Mouse (Mus musculus) kidney, postnatal 0 days (tissue): ENCODE results near the gene Calml3. TPM values are rescaled to one million over a fixed set of nuclear protein-coding genes. Genes with fewer than 3 reads are reported as not detected.
A peak's percentile ranks its signal among the peaks of the same experiment; 100 is the strongest.

Experiments used
- ATAC-seq: fragments of 200-750 bp; cut with Nextera tagmentation; replicated peaks from 2 replicates; pipeline ENCODE4 v1.8.0; 2017; ENCODE audit warnings: low read depth, moderate number of reproducible peaks, moderate TSS enrichment, moderate library complexity; ENCODE audit not compliant: low FRiP score
- DNase-seq: peaks from one replicate; pipeline ENCODE4 v3.0.0-alpha.2; 2016; ENCODE audit warnings: low spot score
- H3K27ac ChIP-seq: fragments of 300-500 bp; sonication (generic); 2 replicates; pipeline ENCODE4 v1.5.1; 2014; ENCODE audit warnings: mild to moderate bottlenecking
- H3K27me3 ChIP-seq: fragments of 300-500 bp; sonication (generic); 2 replicates; pipeline ENCODE4 v1.6.1; 2014; ENCODE audit warnings: low read length, mixed read lengths; ENCODE audit not compliant: insufficient read depth
- H3K36me3 ChIP-seq: fragments of 300-500 bp; sonication (generic); 2 replicates; pipeline ENCODE4 v1.6.1; 2014; ENCODE audit warnings: low read length, mixed read lengths; ENCODE audit not compliant: insufficient read depth
- H3K4me1 ChIP-seq: fragments of 300-500 bp; sonication (generic); replicated peaks from 2 replicates; pipeline ENCODE4 v1.6.1; 2014; ENCODE audit warnings: antibody characterized with exemption, low read length, mixed read lengths; ENCODE audit not compliant: insufficient read depth
- H3K4me2 ChIP-seq: fragments of 300-500 bp; sonication (generic); 2 replicates; pipeline ENCODE4 v1.6.1; 2014; ENCODE audit warnings: mild to moderate bottlenecking, low read length, moderate library complexity, mixed read lengths
- H3K4me3 ChIP-seq: fragments of 300-500 bp; sonication (generic); replicated peaks from 2 replicates; pipeline ENCODE4 v1.5.1; 2014; ENCODE audit warnings: low read depth, low read length
- H3K9ac ChIP-seq: fragments of 300-500 bp; sonication (generic); 2 replicates; pipeline ENCODE4 v1.6.1; 2014; ENCODE audit warnings: low read depth, low read length
- H3K9me3 ChIP-seq: fragments of 300-500 bp; sonication (generic); replicated peaks from 2 replicates; pipeline ENCODE4 v1.6.1; 2016; ENCODE audit warnings: low read length, inconsistent platforms, mixed read lengths
- CTCF ChIP-seq: IDR thresholded peaks from 2 replicates; pipeline ENCODE4 v1.5.1; 2016; ENCODE audit warnings: antibody characterized with exemption, low read depth, mild to moderate bottlenecking, moderate library complexity
- WGBS: fragments of 180-500 bp; shearing (Covaris S2); extraction: QIAGEN DNeasy Blood & Tissue Kit; methylation state at CpG from one replicate; pipeline ENCODE4 v1.1.7; 2014; 5-methylcytosine and 5-hydroxymethylcytosine counted together
- polyA plus RNA-seq: library from polyadenylated mRNA; unstranded; fragments of >200 nt; fragmentation: Nextera tagmentation; extraction: Ambion mirVana; gene quantifications from 2 replicates; pipeline ENCODE4 v1.2.1, GENCODE M21; 2015

Calml3 gene
- polyA plus RNA-seq, 1 experiment from 2014 or later, result 1.6 TPM

GRCm38 (mm10) chr13:3769531-3769930 lies 34.6 kb downstream of the Calml3 start:
- no peaks in the 10 kb centered on the region for H3K27me3 ChIP-seq
- no peak for TF ChIP-seq CTCF
- H3K4me1 ChIP-seq, result peaks cover 9% of the 10 kb centered on the region
- 78% methylated on average over 3 of the region's 3 CpGs for WGBS
- no peak overlapping the region for H3K27ac ChIP-seq
- H3K9me3 ChIP-seq, result no peaks in the 10 kb centered on the region
- no peaks in the 10 kb centered on the region for H3K36me3 ChIP-seq
- no peak overlapping the region for H3K9ac ChIP-seq
- no peak overlapping the region for H3K4me3 ChIP-seq
- DNase-seq (no peak), ATAC-seq (no peak)
- H3K4me2 ChIP-seq, result no peak overlapping the region

- no peaks in the 10 kb centered on the region for H3K36me3 ChIP-seq
- ATAC-seq (no peak), DNase-seq (peak; percentile 28)
- no peaks in the 10 kb centered on the region for H3K9me3 ChIP-seq
- no peak overlapping the region for H3K9ac ChIP-seq
- peaks cover 9% of the 10 kb centered on the region for H3K4me1 ChIP-seq
- no peak overlapping the region for H3K4me2 ChIP-seq
- TF ChIP-seq CTCF, result no peak
- WGBS, result 40% methylated on average over 3 of the region's 3 CpGs
- H3K27ac ChIP-seq, result no peak overlapping the region
- no peaks in the 10 kb centered on the region for H3K27me3 ChIP-seq
- H3K4me3 ChIP-seq, result no peak overlapping the region
Observed at GRCm38 (mm10) chr13:3768621-3769020, 35.5 kb downstream of the Calml3 start.

- no peak overlapping the region for H3K4me2 ChIP-seq
- H3K27ac ChIP-seq, result no peak overlapping the region
- H3K4me1 ChIP-seq, result peaks cover 9% of the 10 kb centered on the region
- no peak overlapping the region for H3K9ac ChIP-seq
- H3K36me3 ChIP-seq, result no peaks in the 10 kb centered on the region
- DNase-seq (no peak), ATAC-seq (no peak)
- no peak overlapping the region for H3K4me3 ChIP-seq
- H3K27me3 ChIP-seq, result no peaks in the 10 kb centered on the region
- no peak for TF ChIP-seq CTCF
- no peaks in the 10 kb centered on the region for H3K9me3 ChIP-seq
Observed at GRCm38 (mm10) chr13:3767086-3767485, 37.0 kb downstream of the Calml3 start.

- no peak for ATAC-seq
- Histone ChIP-seq H3K9ac (no peak overlapping the region), H3K4me3 (no peak overlapping the region), H3K4me1 (peaks cover 8% of the 10 kb centered on the region), H3K9me3 (no peaks in the 10 kb centered on the region), H3K27ac (no peak overlapping the region), H3K4me2 (no peak overlapping the region), H3K27me3 (no peaks in the 10 kb centered on the region), H3K36me3 (no peaks in the 10 kb centered on the region)
- no peak for DNase-seq
- 74% methylated on average over 4 of the region's 4 CpGs for WGBS
- no peak for TF ChIP-seq CTCF
Observed at GRCm38 (mm10) chr13:3765781-3766180, 38.3 kb downstream of the Calml3 start.

- H3K9me3 ChIP-seq, result no peaks in the 10 kb centered on the region
- H3K9ac ChIP-seq, result no peak overlapping the region
- 83% methylated on average over 4 of the region's 4 CpGs for WGBS
Observed at GRCm38 (mm10) chr13:3761131-3761530, 43.0 kb downstream of the Calml3 start.

GRCm38 (mm10) chr13:3758347-3758746 lies 45.8 kb downstream of the Calml3 start:
- Histone ChIP-seq H3K36me3 (no peaks in the 10 kb centered on the region), H3K27me3 (no peaks in the 10 kb centered on the region), H3K9ac (no peak overlapping the region), H3K4me3 (no peak overlapping the region), H3K4me2 (no peak overlapping the region), H3K4me1 (no peaks in the 10 kb centered on the region), H3K27ac (no peak overlapping the region), H3K9me3 (no peaks in the 10 kb centered on the region)
- DNase-seq (no peak), ATAC-seq (no peak)
- no peak for TF ChIP-seq CTCF
- 97% methylated on average over 2 of the region's 2 CpGs for WGBS

More at GRCm38 (mm10) chr13:3761131-3761530, 43.0 kb downstream of the Calml3 start:
- Histone ChIP-seq H3K4me3 (no peak overlapping the region), H3K36me3 (no peaks in the 10 kb centered on the region), H3K4me1 (no peaks in the 10 kb centered on the region), H3K27ac (no peak overlapping the region), H3K4me2 (no peak overlapping the region), H3K27me3 (no peaks in the 10 kb centered on the region)
- DNase-seq (no peak), ATAC-seq (no peak)
- no peak for TF ChIP-seq CTCF

- TF ChIP-seq CTCF, result no peak
- Histone ChIP-seq H3K4me3 (no peak overlapping the region), H3K9me3 (no peaks in the 10 kb centered on the region), H3K27ac (no peak overlapping the region), H3K4me1 (0 out of 2 replicates have a peak, but pooled peaks cover 2% of the 10 kb centered on the region), H3K4me2 (no peak overlapping the region), H3K27me3 (no peaks in the 10 kb centered on the region), H3K36me3 (no peaks in the 10 kb centered on the region), H3K9ac (no peak overlapping the region)
- ATAC-seq (no peak), DNase-seq (no peak)
- 85% methylated on average over 2 of the region's 2 CpGs for WGBS
Observed at GRCm38 (mm10) chr13:3753291-3753690, 50.8 kb downstream of the Calml3 start.

Other genes starting within 250 kb of the Calml3 start
- 8.3 and 8.4 TPM in 2 replicates for gene Fam208b, start 193.2 kb downstream of the Calml3 start, polyA plus RNA-seq
- gene Asb13, start 170.3 kb downstream of the Calml3 start, polyA plus RNA-seq, result 9.2 and 11.7 TPM in 2 replicates
- not detected in 2 replicates for gene Calm4, start 33.4 kb upstream of the Calml3 start, polyA plus RNA-seq
- gene Calm5, start 49.9 kb upstream of the Calml3 start, polyA plus RNA-seq, result not detected in 2 replicates
- gene Net1, start 113.9 kb upstream of the Calml3 start, polyA plus RNA-seq, result 46.0 and 52.4 TPM in 2 replicates
- gene Tubal3, start 114.0 kb upstream of the Calml3 start, polyA plus RNA-seq, result not detected in 2 replicates
- not detected in 2 replicates for gene Ucn3, start 141.0 kb upstream of the Calml3 start, polyA plus RNA-seq
- 1.7 and 2.0 TPM in 2 replicates for gene Akr1c14, start 244.7 kb upstream of the Calml3 start, polyA plus RNA-seq